Mouse (Mus musculus) bone marrow macrophage, adult 2 months (primary cell): ENCODE results near the gene Fktn.

Source experiments
- CTCF ChIP-seq: IDR thresholded peaks from 2 replicates; pipeline ENCODE4 v1.5.1; 2012; ENCODE audit warnings: low read depth, mild to moderate bottlenecking, low read length, moderate library complexity
- POLR2A ChIP-seq: IDR thresholded peaks from 2 replicates; pipeline ENCODE4 v1.6.1; 2012; ENCODE audit warnings: mild to moderate bottlenecking, low read depth, low read length, borderline replicate concordance

- TF ChIP-seq CTCF (no peak), POLR2A (no peak)
These were observed 8.7 kb downstream of the Fktn start for GRCm38 (mm10) chr4:53722506-53722905.
